Mouse (Mus musculus) urinary bladder, postnatal 36 days (tissue): ENCODE results near the gene Zc3h13.

Experiments used
- DNase-seq, 2 experiments: peaks; one replicate each; pipeline ENCODE4 v3.0.0; 2022; ENCODE audit warnings: low spot score in 2 of 2, mixed read lengths in 1 of 2

The Zc3h13 gene

DNA sequence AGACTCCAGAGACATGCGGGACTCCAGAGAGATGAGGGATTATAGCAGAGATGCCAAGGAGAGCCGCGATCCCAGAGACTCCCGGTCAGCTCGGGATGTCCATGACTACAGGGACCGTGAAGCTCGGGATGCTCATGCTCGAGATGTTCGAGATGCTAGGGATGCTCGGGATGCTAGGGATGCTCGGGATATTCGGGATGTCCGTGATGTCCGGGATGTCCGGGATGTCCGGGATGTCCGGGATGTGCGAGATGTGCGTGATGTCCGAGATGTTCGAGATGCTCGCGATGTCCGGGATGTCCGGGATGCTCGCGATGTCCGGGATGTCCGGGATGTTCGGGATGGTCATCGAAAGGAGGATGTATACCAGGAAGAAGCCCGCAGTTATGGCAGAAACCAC is 39.2 kb downstream of the Zc3h13 start:
- no peak for DNase-seq

DNA sequence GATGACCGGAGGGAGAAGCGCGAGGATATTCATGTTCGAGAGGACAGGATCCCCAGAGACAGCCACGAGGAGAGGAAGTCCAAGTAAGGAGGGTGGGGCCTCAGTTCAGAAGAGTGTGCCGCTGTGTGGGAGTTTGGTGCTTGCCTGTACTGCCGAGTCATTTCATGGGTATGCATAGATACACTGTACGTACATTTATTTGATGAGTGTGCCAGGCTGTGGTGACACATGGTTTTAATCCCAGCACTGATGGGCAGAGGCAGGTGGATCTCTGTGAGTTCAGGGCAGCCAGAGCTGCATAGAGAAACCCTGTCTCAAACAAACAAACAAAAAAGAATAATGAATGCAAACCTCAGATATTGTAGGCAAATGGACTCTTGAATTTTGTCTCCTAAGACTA is 43.9 kb downstream of the Zc3h13 start:
- no peak for DNase-seq

DNA sequence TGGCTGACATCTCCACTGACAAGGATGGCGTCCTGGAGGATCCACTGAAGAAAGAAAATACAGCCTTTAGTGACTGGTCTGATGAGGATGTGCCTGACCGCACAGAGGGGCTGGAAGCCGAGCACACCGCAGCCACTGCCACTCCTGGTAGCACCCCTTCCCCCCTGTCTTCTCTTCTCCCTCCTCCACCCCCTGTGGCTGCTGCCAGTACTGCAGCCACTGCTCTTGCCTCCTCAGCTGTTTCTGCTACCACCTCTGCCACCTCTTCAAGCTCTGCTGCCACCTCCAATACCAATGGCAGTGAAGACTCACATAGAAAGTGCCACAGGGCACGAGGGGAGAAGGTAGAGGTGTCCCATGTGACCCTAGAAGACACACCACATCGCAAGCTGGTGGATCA is 46.4 kb downstream of the Zc3h13 start:
- DNase-seq = no peak

DNA sequence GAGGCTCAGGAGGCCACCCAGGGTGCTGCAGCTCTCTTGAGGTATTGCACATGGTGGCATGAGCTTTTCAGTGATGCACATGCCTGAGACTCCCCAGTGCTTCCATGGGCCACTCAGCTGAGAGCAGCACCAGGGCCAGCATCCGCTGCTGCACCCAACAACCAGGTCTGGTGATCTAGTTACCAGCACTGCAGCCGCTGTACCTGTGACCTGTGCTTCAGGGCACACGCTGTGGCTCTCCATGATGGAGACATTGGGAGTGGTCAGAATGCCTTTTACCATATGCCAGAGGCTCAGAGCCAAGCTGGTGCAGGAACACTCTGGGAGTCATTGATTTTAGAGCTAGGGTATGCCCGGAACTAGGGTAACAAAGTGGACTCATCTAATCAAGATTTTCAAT is 50.1 kb downstream of the Zc3h13 start:
- no peak for DNase-seq

DNA sequence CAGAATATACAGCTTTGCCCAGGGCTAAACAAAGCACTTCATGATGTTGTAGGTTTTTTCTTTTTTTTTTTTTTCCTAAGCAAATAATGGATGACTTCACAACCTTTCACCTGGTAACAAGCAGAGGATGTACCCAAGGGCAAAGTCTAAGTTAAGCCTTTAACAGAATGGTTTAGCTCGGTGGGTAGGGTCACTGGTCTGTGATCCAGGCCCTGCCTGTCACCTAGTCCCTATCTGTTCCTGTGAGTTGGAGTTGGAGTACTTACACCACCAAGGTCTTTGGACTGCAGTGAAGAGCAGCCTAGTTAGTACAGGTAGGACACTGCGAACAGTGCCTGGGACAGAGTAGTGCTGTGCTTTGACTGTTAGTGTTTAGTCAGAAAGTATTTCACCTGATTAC is 53.7 kb downstream of the Zc3h13 start:
- no peak for DNase-seq

DNA sequence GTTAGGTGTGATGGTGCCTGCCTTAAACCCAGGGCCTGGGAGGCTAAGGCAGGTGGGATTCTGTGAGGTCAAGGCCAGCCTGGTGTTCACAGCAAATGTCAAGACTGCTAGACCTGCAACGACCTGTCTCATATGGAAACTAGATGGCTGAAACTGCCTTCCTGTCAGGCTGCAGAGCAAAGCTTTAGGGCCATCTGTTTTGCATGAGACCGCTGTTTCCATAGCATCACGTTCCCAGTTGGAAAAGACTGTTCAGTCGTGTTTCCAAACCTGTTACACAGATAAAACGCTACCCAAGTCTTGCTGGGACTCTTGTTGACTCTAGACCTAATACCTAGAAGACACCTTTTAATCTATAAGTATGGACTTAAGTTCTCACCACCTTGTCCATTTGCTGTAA is 61.9 kb downstream of the Zc3h13 start:
- DNase-seq = no peak

DNA sequence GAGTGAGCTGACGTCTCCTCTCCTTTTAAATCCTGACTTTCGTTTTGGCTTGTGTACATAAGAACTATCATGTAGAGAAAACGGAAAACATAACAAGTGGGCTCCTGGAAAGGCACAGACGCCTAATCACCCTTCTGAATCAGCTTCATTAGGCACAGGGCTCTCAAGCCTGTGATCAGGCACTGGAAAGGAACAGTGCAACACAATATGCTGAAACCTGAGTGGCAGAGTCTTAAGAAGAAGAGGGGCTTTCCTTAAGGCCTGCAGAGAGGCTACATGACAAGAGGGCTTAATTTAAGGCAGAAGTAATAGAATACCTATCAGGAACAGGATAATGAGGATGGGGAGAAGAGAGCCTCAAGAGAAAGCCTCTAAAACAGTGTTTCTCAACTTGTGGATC is 67.5 kb downstream of the Zc3h13 start:
- DNase-seq = no peak

DNA sequence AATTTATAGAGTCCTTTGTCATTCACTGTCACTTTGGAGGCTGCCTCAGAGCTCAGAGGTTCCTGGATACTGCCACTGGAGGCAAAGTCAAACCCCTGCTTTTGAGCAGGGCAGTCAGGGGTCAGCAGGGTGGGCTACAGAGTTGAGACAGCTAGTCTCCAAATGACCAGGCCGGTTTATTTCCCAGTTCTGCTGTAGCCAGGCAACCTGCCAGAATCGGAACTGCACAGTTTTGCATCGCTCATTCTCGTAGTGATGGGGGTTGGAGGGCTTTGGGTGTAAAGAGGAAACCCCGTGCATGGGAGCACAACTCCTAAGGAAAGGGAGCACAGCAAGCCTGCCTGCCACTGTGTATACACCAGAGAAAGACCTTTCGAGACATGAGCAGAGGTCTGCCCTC is 79.1 kb downstream of the Zc3h13 start:
- no peak for DNase-seq

DNA sequence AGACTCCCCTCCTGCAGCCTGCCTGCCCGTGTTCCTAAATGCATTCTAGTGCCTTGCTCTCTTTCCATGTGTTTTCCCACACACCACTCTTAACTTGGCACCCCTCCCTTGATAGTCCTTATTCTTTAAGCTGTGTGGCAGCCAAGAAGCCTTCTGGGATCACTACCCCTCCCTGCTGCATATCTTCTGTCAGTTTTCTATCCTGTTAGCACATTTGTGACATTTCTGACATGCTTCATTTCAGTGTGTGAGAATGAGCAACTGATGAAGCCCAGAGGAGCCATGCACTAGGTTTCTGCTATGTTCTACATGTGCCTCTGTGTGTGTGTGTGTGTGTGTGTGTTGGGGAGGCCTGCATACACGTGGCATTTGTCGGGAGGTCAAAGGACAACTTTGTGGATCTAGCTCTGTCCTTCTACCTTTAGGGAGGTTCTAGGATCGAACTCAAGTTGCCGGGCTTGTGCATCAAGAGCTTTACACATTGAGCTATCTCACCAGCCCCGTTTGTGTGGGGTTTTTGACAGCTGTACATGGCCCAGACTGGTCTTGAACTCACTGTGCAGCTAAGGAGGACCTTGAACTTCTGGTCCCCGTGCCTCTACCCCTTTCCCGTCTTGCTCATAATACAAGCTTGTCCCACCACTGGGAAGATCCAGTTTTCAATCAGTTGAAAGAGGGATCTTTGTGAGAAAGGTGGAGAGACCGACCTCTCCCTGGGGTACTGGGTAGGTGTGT is 81.3 kb downstream of the Zc3h13 start:
- DNase-seq = no peak

DNA sequence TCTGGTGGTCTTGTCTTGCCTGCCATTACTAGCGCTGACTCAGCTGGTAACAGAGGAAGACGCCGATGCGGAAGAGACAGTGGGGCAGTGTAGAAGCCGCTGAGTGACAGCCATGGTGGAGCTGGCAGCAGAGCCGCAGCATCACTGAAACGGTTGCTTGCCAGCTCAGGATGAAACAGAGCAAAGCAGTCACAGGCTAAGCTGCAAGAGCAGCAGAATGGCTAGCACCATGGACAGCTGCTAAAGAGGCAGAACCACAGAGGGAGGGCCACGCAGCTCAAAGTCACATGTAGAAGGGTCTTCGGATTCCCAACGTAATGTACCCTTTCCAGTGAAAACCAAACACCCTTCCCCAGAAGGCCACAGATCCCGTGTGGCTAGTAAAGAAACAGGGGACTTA is 82.6 kb downstream of the Zc3h13 start:
- DNase-seq = no peak

DNA sequence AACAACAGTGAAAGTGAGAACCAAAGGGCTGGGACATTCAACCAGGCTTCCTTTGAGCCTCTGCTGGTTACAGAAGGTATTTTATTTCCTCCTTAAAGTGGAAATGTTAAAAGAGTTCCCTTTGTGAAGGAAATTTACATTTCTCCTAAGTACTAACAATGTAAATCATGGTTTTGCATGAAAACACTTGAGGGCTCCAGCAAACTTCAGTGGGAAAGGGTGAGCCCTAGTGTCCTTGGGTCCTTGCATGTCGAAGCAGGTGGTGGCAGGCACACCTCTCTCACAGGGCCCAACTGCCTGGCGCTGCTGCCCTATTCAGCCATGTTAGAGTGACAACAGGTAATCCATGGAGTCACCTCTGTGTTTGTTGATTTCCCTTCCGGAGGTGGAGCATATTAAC is 83.3 kb downstream of the Zc3h13 start:
- DNase-seq = no peak

DNA sequence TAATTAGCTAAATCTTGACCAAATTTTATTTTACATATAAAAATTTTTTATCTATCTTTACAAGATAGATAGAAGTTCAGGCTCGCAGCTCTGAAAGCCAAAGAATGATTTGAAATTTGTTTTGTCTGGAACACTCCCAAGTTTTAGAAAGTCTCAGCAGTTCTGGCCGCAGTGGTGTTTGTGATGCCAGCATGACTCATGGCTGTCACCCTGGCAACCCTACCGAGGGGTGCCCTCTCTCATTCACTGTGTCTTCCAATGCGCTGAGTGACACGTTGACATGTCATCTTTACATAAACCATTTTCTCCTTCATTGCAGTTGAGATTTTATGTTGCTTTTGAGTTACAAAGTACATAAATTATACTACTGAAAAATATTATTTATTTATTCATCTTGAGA is 85.7 kb downstream of the Zc3h13 start:
- peak in 1 of 2 experiments; percentile 14 for DNase-seq

DNA sequence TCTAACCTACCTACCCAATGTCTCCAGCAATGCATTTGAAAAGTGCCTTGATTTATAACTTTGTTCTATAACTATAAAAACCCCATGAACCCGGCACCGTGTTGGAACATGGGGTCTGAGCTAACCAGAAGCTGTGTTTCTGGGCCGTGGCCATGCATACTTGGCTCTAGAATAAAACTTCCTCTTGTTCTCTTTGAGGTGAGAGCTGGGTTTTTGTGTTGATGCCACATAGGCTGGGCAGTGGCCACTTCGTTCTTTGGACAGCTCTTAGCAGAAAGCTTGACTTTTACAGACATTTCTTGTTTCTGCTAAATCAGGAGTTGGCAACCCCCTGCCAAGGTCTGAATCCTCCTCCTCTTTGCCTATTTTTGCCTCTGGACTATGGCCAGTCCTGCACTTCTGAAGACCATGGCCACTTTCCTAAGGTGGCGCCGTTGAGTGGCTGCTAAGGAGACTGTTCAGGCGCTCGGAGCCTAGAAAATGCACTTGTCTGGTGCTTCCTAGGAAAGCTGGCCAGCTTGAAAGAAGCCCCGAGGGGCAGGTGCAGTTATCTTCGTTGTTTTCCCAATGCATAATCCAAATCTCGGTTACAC is 90.9 kb downstream of the Zc3h13 start:
- no peak for DNase-seq

DNA sequence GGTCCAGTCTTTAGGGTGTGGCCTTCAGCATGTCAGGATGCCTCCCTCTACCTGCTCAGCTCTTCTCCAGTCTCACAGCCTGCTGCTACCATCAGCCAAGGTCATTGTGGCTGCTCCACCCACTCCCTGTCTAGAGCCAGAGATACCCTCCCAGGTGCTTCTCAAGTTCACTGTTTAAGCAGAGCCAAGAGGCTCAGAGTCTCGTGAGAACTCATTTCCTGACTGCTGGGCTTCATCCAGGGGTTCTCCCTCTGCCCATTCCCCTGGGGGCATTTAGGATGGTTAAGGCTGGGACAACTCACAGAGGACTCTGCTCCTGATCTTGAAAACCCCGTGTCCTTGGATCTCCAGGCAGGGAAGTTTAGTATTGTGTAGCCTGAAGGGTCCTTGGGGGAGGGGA is 92.1 kb downstream of the Zc3h13 start:
- DNase-seq = no peak

DNA sequence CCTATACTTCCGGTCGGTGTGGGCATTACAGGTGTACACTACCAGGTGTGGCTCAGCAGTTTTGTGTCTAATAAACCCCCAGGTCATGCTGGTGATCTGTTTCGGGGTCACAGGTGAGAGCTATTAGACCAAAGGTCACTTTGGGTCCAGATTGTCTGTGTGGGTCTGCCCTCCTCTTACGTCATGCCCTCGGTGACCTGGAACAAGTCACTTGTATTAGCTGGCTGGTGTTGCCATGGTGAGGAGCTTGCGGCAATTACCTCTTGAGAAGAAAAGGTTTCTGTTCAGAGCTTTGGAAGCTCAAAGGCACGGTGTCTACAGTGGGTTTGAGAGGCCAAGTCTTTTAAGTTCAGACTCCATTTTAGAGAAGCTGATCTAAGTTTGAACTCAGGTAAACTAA is 93.4 kb downstream of the Zc3h13 start:
- no peak for DNase-seq
